Mouse (Mus musculus): Measurements from ENCODE around the gene Sema5b. TPM values are rescaled to one million over a fixed set of nuclear protein-coding genes. Genes with fewer than 3 reads are reported as not detected.

Sema5b gene
- polyA plus RNA-seq, 2 experiments: 0.03 to 0.13 TPM

DNA sequence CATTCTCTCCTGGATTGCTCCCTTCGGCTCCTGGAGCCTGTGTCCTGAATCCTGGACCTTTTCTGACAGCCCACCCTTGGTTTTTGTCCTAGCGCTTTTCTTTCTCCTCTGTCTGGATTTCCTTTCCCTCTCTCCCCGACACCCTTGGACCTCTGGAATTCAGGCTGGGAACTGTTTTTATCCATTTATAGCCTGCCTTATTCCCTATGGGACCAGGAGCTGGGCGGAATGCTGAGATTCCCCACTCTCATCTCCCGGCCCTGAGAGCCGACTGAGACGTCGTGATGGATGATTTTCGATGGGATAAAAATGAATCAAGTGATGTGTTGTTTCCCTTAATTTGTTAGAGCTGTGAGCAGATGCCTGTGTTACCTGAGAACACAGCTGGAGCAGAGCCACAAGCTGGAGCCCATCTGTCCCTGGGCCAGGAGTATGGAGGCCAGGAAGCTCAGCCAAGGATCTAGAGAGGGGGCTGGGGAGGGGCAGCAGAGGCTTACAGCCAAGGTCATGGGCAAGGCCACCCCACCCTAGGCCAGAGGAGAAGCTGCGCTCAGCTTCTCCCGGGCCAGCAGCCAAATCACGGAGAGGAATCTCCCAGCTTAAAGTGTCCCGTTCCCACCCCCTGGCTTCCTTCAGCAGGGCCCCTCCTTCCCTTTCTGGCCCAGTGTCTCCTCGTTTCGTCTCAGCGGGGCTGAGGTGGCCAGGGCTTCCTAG, 89.7 kb downstream of the Sema5b start:
- Histone ChIP-seq H3K9me3 (ENCODE audit: control insufficient read depth, low read length) (no peaks in the 10 kb centered on the region), H3K27me3 (ENCODE audit: control insufficient read depth, insufficient read depth, low read length) (no peaks in the 10 kb centered on the region), H3K4me1 (replicated peaks; ENCODE audit: control insufficient read depth in 2 of 2, insufficient read depth in 2 of 2, low read length in 1 of 2) (no peaks in the 10 kb centered on the region), H3K4me2 (ENCODE audit: low read depth) (no peak overlapping the region), H3K9ac (replicated peaks) (no peak overlapping the region), H3K27ac (no peak overlapping the region), H3K4me3 (ENCODE audit: insufficient read depth in 1 of 2, low read depth in 2 of 2, low read length in 2 of 2) (no peak overlapping the region), H3K36me3 (replicated peaks; ENCODE audit: control insufficient read depth, insufficient read depth, low read depth) (no peaks in the 10 kb centered on the region)
- TF ChIP-seq CTCF (IDR thresholded peaks at IDR 0.05; ENCODE audit: low read depth) (no peak), EP300 (IDR thresholded peaks at IDR 0.05; ENCODE audit: low read depth) (no peak)
- ATAC-seq (ENCODE audit: insufficient read depth) (no peak), DNase-seq (ENCODE audit: low read depth in 3 of 3, low spot score in 3 of 3) (no peak)
- 59% methylated on average over 16 of the region's 16 CpGs for WGBS (ENCODE audit: insufficient replicate concordance)

DNA sequence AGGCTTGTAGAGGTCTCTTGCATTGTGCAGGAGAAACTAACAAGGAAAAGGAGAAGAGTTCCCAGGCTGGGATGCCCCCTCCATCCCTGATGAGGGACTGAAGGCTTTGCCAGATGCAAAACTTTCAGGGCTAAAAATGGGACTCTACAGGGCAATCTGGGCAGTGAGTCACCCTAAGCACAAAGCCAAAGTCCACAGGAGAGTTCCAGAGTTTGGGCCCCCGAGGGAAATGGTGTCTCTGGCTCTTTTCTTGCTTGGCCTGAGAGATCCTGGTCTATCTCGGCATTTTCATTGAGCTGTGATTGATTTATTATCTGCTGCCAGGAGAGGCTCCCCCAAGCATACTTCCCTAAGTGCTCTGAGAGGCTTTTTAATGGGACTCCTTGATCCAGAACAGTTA, 92.1 kb downstream of the Sema5b start:
- H3K27ac ChIP-seq: no peak overlapping the region
- H3K4me3 ChIP-seq (ENCODE audit: insufficient read depth in 1 of 2, low read depth in 2 of 2, low read length in 2 of 2): no peak overlapping the region
- H3K9ac ChIP-seq (replicated peaks): no peak overlapping the region
- no peak for ATAC-seq (ENCODE audit: insufficient read depth)
- no peaks in the 10 kb centered on the region for H3K4me1 ChIP-seq (replicated peaks; ENCODE audit: control insufficient read depth in 2 of 2, insufficient read depth in 2 of 2, low read length in 1 of 2)
- no peak for TF ChIP-seq EP300 (IDR thresholded peaks at IDR 0.05; ENCODE audit: low read depth)
- no peak for TF ChIP-seq CTCF (IDR thresholded peaks at IDR 0.05; ENCODE audit: low read depth)
- no peaks in the 10 kb centered on the region for H3K9me3 ChIP-seq (ENCODE audit: control insufficient read depth, low read length)
- H3K27me3 ChIP-seq (ENCODE audit: control insufficient read depth, insufficient read depth, low read length): no peaks in the 10 kb centered on the region
- no peaks in the 10 kb centered on the region for H3K36me3 ChIP-seq (replicated peaks; ENCODE audit: control insufficient read depth, insufficient read depth, low read depth)
- H3K4me2 ChIP-seq (ENCODE audit: low read depth): no peak overlapping the region
- WGBS (ENCODE audit: insufficient replicate concordance): 9% methylated on average over 2 of the region's 2 CpGs
- no peak for DNase-seq (ENCODE audit: low read depth in 3 of 3, low spot score in 3 of 3)

GRCm38 (mm10) chr16:35634971-35635370, 94.0 kb downstream of the Sema5b start:
- no peak for DNase-seq (ENCODE audit: low read depth in 3 of 3, low spot score in 3 of 3)
- Histone ChIP-seq H3K4me3 (ENCODE audit: insufficient read depth in 1 of 2, low read depth in 2 of 2, low read length in 2 of 2) (no peak overlapping the region), H3K27ac (no peak overlapping the region), H3K9ac (replicated peaks) (no peak overlapping the region), H3K9me3 (ENCODE audit: control insufficient read depth, low read length) (no peaks in the 10 kb centered on the region), H3K36me3 (replicated peaks; ENCODE audit: control insufficient read depth, insufficient read depth, low read depth) (no peaks in the 10 kb centered on the region), H3K4me1 (replicated peaks; ENCODE audit: control insufficient read depth in 2 of 2, insufficient read depth in 2 of 2, low read length in 1 of 2) (no peaks in the 10 kb centered on the region), H3K27me3 (ENCODE audit: control insufficient read depth, insufficient read depth, low read length) (no peaks in the 10 kb centered on the region), H3K4me2 (ENCODE audit: low read depth) (no peak overlapping the region)
- TF ChIP-seq EP300 (IDR thresholded peaks at IDR 0.05; ENCODE audit: low read depth): no peak
- TF ChIP-seq CTCF (IDR thresholded peaks at IDR 0.05; ENCODE audit: low read depth): no peak
- WGBS (ENCODE audit: insufficient replicate concordance): 31% methylated on average over 4 of the region's 4 CpGs
- no peak for ATAC-seq (ENCODE audit: insufficient read depth)

DNA sequence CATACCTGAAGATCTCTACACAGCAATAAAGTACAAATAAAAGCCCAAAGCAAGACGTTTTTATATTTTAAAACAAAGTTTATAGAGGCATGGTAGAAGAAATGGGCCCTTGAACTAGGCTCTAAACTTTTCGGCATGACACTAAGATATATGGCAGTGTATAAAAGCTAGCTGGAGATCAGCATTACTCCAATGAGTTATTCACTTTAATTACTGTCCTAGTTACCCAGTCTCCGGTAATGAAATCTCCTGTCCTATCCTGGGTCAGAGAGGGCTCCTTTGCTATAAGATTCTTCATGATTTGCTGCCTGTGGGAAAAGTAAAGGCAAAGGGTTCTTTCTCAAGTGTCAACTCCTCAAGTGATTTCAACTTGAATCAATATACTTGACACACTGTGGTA, 98.6 kb downstream of the Sema5b start:
- WGBS (ENCODE audit: insufficient replicate concordance): 48% methylated on average over 3 of the region's 3 CpGs
- Histone ChIP-seq H3K4me3 (ENCODE audit: insufficient read depth in 1 of 2, low read depth in 2 of 2, low read length in 2 of 2) (no peak overlapping the region), H3K4me1 (replicated peaks; ENCODE audit: control insufficient read depth in 2 of 2, insufficient read depth in 2 of 2, low read length in 1 of 2) (no peaks in the 10 kb centered on the region), H3K9me3 (ENCODE audit: control insufficient read depth, low read length) (no peaks in the 10 kb centered on the region), H3K27ac (no peak overlapping the region), H3K36me3 (replicated peaks; ENCODE audit: control insufficient read depth, insufficient read depth, low read depth) (no peaks in the 10 kb centered on the region), H3K27me3 (ENCODE audit: control insufficient read depth, insufficient read depth, low read length) (no peaks in the 10 kb centered on the region), H3K9ac (replicated peaks) (no peak overlapping the region), H3K4me2 (ENCODE audit: low read depth) (no peak overlapping the region)
- ATAC-seq (ENCODE audit: insufficient read depth) (no peak), DNase-seq (ENCODE audit: low read depth in 3 of 3, low spot score in 3 of 3) (no peak)
- no peak for TF ChIP-seq CTCF (IDR thresholded peaks at IDR 0.05; ENCODE audit: low read depth)
- no peak for TF ChIP-seq EP300 (IDR thresholded peaks at IDR 0.05; ENCODE audit: low read depth)

DNA sequence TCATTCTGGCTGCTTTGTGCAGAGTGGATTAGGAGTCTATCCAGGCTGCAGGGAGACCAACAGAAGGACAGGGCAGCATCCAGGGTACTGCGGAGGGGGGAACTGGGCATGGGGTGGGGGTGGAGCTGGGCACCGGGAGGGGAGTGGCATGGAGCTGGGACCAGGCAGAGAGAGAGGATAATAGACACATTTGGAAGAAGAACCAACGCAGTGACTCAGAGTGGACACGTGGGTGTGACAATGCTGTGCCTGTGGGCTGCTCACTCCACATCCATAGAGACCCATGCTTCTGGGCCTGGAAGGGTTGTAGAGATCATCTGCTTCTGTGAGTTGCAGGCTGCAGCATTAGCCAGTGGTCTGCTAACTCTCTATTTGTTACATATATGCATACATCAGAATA, 107.9 kb downstream of the Sema5b start:
- Histone ChIP-seq H3K27ac (no peak overlapping the region), H3K9me3 (ENCODE audit: control insufficient read depth, low read length) (no peaks in the 10 kb centered on the region), H3K9ac (replicated peaks) (no peak overlapping the region), H3K4me1 (replicated peaks; ENCODE audit: control insufficient read depth in 2 of 2, insufficient read depth in 2 of 2, low read length in 1 of 2) (no peaks in the 10 kb centered on the region), H3K4me2 (ENCODE audit: low read depth) (no peak overlapping the region), H3K4me3 (ENCODE audit: insufficient read depth in 1 of 2, low read depth in 2 of 2, low read length in 2 of 2) (no peak overlapping the region), H3K27me3 (ENCODE audit: control insufficient read depth, insufficient read depth, low read length) (no peaks in the 10 kb centered on the region), H3K36me3 (replicated peaks; ENCODE audit: control insufficient read depth, insufficient read depth, low read depth) (no peaks in the 10 kb centered on the region)
- ATAC-seq (ENCODE audit: insufficient read depth) (no peak), DNase-seq (ENCODE audit: low read depth in 3 of 3, low spot score in 3 of 3) (no peak)
- TF ChIP-seq EP300 (IDR thresholded peaks at IDR 0.05; ENCODE audit: low read depth) (no peak), CTCF (IDR thresholded peaks at IDR 0.05; ENCODE audit: low read depth) (no peak)
- WGBS (ENCODE audit: insufficient replicate concordance): 75% methylated on average over 4 of the region's 4 CpGs

Data from liver, embryonic 14.5 days (tissue).